Mouse (Mus musculus): Measurements from ENCODE around the gene Mnat1. TPM values are rescaled to one million over a fixed set of nuclear protein-coding genes. Genes with fewer than 3 reads are reported as not detected.

Gene Mnat1
- polyA plus RNA-seq, 1 experiment from 2014 or later, result 18.4 TPM

- H3K9me3 ChIP-seq (replicated peaks; ENCODE audit: control insufficient read depth, low read length, poor library complexity, severe bottlenecking), result no peaks in the 10 kb centered on the region
- H3K27me3 ChIP-seq (ENCODE audit: control insufficient read depth, insufficient read depth, low read depth, low read length), result no peaks in the 10 kb centered on the region
- no peak for ATAC-seq
- H3K4me2 ChIP-seq (ENCODE audit: low read length), result no peak overlapping the region
- peaks cover 12% of the 10 kb centered on the region; the same call in 1 of the 2 replicates for H3K36me3 ChIP-seq (ENCODE audit: control insufficient read depth, insufficient read depth, low read length)
- no peak overlapping the region for H3K27ac ChIP-seq (ENCODE audit: low read length)
- H3K9ac ChIP-seq (ENCODE audit: low read depth, low read length), result no peak overlapping the region
- H3K4me3 ChIP-seq (ENCODE audit: low read depth, low read length), result no peak overlapping the region
- 94% methylated on average over 2 of the region's 2 CpGs for WGBS
- no peaks in the 10 kb centered on the region for H3K4me1 ChIP-seq (ENCODE audit: control insufficient read depth, insufficient read depth, low read length)
These were observed 177.0 kb downstream of the Mnat1 start for GRCm38 (mm10) chr12:73300531-73300930.

DNA sequence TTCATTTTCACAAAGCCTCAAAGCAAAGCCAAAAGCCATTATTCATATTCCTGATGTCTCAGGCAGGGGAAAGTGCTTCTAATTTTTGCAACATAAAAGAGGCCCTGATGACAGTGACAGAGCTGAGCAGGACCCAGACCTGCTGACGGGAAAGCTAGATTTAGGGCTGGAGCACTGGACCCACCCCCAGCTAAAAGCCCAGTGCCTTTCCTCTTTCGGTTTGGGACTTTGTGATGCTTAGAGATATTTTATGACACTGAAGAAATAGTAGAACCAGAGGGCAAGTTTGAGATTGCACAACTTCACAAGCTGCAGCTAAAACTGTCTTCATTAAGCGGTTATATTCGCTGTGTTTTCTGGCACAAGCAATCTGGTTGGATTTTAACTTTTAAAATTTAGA is 181.1 kb downstream of the Mnat1 start:
- no peaks in the 10 kb centered on the region for H3K27me3 ChIP-seq (ENCODE audit: control insufficient read depth, insufficient read depth, low read depth, low read length)
- no peak overlapping the region for H3K4me2 ChIP-seq (ENCODE audit: low read length)
- no peak for ATAC-seq
- H3K4me1 ChIP-seq (ENCODE audit: control insufficient read depth, insufficient read depth, low read length), result no peaks in the 10 kb centered on the region
- peaks cover 7% of the 10 kb centered on the region; the same call in 1 of the 2 replicates for H3K36me3 ChIP-seq (ENCODE audit: control insufficient read depth, insufficient read depth, low read length)
- H3K4me3 ChIP-seq (ENCODE audit: low read depth, low read length), result no peak overlapping the region
- H3K9me3 ChIP-seq (replicated peaks; ENCODE audit: control insufficient read depth, low read length, poor library complexity, severe bottlenecking), result no peaks in the 10 kb centered on the region
- no peak overlapping the region for H3K27ac ChIP-seq (ENCODE audit: low read length)
- 90% methylated on average over 4 of the region's 4 CpGs for WGBS
- no peak overlapping the region for H3K9ac ChIP-seq (ENCODE audit: low read depth, low read length)

DNA sequence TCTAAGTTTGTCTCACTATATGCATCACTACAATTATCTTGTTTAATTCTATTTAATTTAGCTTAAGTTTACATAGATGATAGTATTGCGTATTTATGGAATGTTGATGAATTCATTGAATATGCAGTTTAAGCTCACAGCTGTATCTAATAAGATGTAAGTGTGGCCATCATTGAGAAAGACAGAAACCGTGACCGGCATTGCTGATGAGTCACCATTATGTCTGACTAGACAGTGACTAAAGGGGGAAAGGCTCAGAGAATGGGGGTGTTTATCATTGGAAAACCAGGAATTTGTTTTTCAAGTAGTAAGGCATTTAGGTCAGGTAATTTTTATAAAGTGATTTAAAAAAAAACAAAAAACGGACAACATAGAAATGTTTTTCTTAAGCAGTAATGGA is 184.2 kb downstream of the Mnat1 start:
- H3K27me3 ChIP-seq (ENCODE audit: control insufficient read depth, insufficient read depth, low read depth, low read length), result no peaks in the 10 kb centered on the region
- 89% methylated on average over 4 of the region's 4 CpGs for WGBS
- H3K9ac ChIP-seq (ENCODE audit: low read depth, low read length), result no peak overlapping the region
- no peaks in the 10 kb centered on the region for H3K9me3 ChIP-seq (replicated peaks; ENCODE audit: control insufficient read depth, low read length, poor library complexity, severe bottlenecking)
- no peaks in the 10 kb centered on the region for H3K4me1 ChIP-seq (ENCODE audit: control insufficient read depth, insufficient read depth, low read length)
- H3K36me3 ChIP-seq (ENCODE audit: control insufficient read depth, insufficient read depth, low read length), result 0 out of 2 replicates have a peak, but pooled peaks cover 3% of the 10 kb centered on the region
- H3K27ac ChIP-seq (ENCODE audit: low read length), result no peak overlapping the region
- no peak overlapping the region for H3K4me3 ChIP-seq (ENCODE audit: low read depth, low read length)
- no peak for ATAC-seq
- no peak overlapping the region for H3K4me2 ChIP-seq (ENCODE audit: low read length)

DNA sequence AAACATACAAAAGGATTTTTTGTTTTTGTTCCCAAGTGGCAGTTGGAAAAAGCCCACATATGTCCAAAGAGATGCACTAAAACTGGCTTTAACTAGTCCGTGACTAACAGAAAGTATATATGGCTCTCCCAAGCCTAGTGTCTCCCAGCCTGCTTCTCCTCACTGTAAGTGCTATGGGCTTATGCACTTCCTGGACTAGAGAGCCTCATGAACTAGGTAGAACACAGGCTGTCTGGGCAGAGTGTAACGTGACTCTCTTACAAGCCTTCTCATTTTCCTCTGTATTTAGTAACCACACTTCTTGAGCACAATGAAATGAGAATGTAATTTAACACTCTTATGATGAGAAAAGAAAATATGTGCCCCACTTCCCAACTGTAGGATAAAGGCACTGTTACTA is 185.2 kb downstream of the Mnat1 start:
- Histone ChIP-seq H3K4me3 (ENCODE audit: low read depth, low read length) (no peak overlapping the region), H3K9me3 (replicated peaks; ENCODE audit: control insufficient read depth, low read length, poor library complexity, severe bottlenecking) (no peaks in the 10 kb centered on the region), H3K4me2 (ENCODE audit: low read length) (no peak overlapping the region), H3K4me1 (ENCODE audit: control insufficient read depth, insufficient read depth, low read length) (no peaks in the 10 kb centered on the region), H3K9ac (ENCODE audit: low read depth, low read length) (no peak overlapping the region), H3K27me3 (ENCODE audit: control insufficient read depth, insufficient read depth, low read depth, low read length) (no peaks in the 10 kb centered on the region), H3K27ac (ENCODE audit: low read length) (no peak overlapping the region), H3K36me3 (ENCODE audit: control insufficient read depth, insufficient read depth, low read length) (0 out of 2 replicates have a peak, but pooled peaks cover 3% of the 10 kb centered on the region)
- WGBS, result 91% methylated on average over 2 of the region's 2 CpGs
- no peak for ATAC-seq

GRCm38 (mm10) chr12:73317706-73318686 is 194.5 kb downstream of the Mnat1 start:
- no peak for ATAC-seq
- H3K9ac ChIP-seq (ENCODE audit: low read depth, low read length), result no peak overlapping the region
- 92% methylated on average over 7 of the region's 7 CpGs for WGBS
- no peaks in the 10 kb centered on the region for H3K9me3 ChIP-seq (replicated peaks; ENCODE audit: control insufficient read depth, low read length, poor library complexity, severe bottlenecking)
- no peak overlapping the region for H3K4me3 ChIP-seq (ENCODE audit: low read depth, low read length)
- H3K36me3 ChIP-seq (ENCODE audit: control insufficient read depth, insufficient read depth, low read length), result peaks cover 5% of the 10 kb centered on the region
- no peaks in the 10 kb centered on the region for H3K4me1 ChIP-seq (ENCODE audit: control insufficient read depth, insufficient read depth, low read length)
- no peak overlapping the region for H3K4me2 ChIP-seq (ENCODE audit: low read length)
- no peaks in the 10 kb centered on the region for H3K27me3 ChIP-seq (ENCODE audit: control insufficient read depth, insufficient read depth, low read depth, low read length)
- H3K27ac ChIP-seq (ENCODE audit: low read length), result no peak overlapping the region

Other genes starting within 250 kb of the Mnat1 start
- gene Six6, start 183.8 kb upstream of the Mnat1 start, polyA plus RNA-seq (2015; fragmentation: Nextera tagmentation; extraction: Ambion mirVana), result 0.85 and 2.1 TPM in 2 replicates
- 5.0 and 6.1 TPM in 2 replicates for gene 4930447C04Rik, start 182.9 kb upstream of the Mnat1 start, polyA plus RNA-seq (2015; fragmentation: Nextera tagmentation; extraction: Ambion mirVana)
- 0.41 and 0.62 TPM in 2 replicates for gene Six1, start 69.8 kb upstream of the Mnat1 start, polyA plus RNA-seq (2015; fragmentation: Nextera tagmentation; extraction: Ambion mirVana)
- 0.18 and 0.29 TPM in 2 replicates for gene Six4, start 10.3 kb upstream of the Mnat1 start, polyA plus RNA-seq (2015; fragmentation: Nextera tagmentation; extraction: Ambion mirVana)
- gene Trmt5, start 163.0 kb downstream of the Mnat1 start, polyA plus RNA-seq (2015; fragmentation: Nextera tagmentation; extraction: Ambion mirVana), result 16.6 and 17.9 TPM in 2 replicates
- 9.9 and 11.1 TPM in 2 replicates for gene Slc38a6, start 163.1 kb downstream of the Mnat1 start, polyA plus RNA-seq (2015; fragmentation: Nextera tagmentation; extraction: Ambion mirVana)